Comparison of ENCODE assay signal across 8 mouse cellular contexts in genomic region chr10:42278307-42278850, GRCm38 (mm10). TPM values are rescaled to one million over a fixed set of nuclear protein-coding genes. Genes with fewer than 3 reads are reported as not detected.
A peak's percentile ranks its signal among the peaks of the same experiment; 100 is the strongest.
DNase-seq lines count a peak whose midpoint lies in the region; ATAC-seq and TF ChIP-seq lines count a peak whose summit lies in the region.

No protein-coding gene starts in this region.

- peak overlapping the region; percentile 93 for H3K4me3 ChIP-seq in heart, embryonic 12.5 days
- H3K4me3 ChIP-seq in forebrain, postnatal 0 days (ENCODE audit: low read depth, low read length): peak overlapping the region; percentile 80
- H3K4me3 ChIP-seq in liver, postnatal 0 days (ENCODE audit: low read depth, low read length): peak overlapping the region; percentile 96

- peak overlapping the region; percentile 93 for H3K4me2 ChIP-seq in heart, embryonic 12.5 days
- H3K4me2 ChIP-seq in forebrain, postnatal 0 days (ENCODE audit: low read depth): peak overlapping the region; percentile 98
- peak overlapping the region; percentile 100 for H3K4me2 ChIP-seq in liver, postnatal 0 days (ENCODE audit: low read depth, low read length)

- no peak; the same call in 1 of the 2 replicates for ATAC-seq in heart, embryonic 12.5 days (ENCODE audit: insufficient number of reproducible peaks, low FRiP score)
- no peak for ATAC-seq in forebrain, postnatal 0 days
- ATAC-seq in liver, postnatal 0 days: no peak

- no peaks in the 10 kb centered on the region for H3K36me3 ChIP-seq in heart, embryonic 12.5 days
- no peaks in the 10 kb centered on the region; the same call in 1 of the 2 replicates for H3K36me3 ChIP-seq in forebrain, postnatal 0 days (ENCODE audit: insufficient read depth)
- H3K36me3 ChIP-seq in liver, postnatal 0 days (replicated peaks; ENCODE audit: insufficient read depth, low read length): peaks cover 9% of the 10 kb centered on the region

- TF ChIP-seq CTCF in forebrain, postnatal 0 days (IDR thresholded peaks at IDR 0.05; ENCODE audit: low read depth): no peak
- no peak for TF ChIP-seq CTCF in liver, postnatal 0 days (IDR thresholded peaks at IDR 0.05; ENCODE audit: low read depth)

- DNase-seq in heart, adult 8-10 months (ENCODE audit: low spot score): no peak
- DNase-seq in ES-CJ7 (ENCODE audit: low read depth, low spot score): peak; percentile 57
- DNase-seq in forebrain, postnatal 0 days: no peak
- no peak for DNase-seq in liver, postnatal 0 days
- no peak for DNase-seq in adrenal gland, adult 8-10 months
- no peak for DNase-seq in left cerebral cortex, adult 11 months (ENCODE audit: low spot score)
- no peak for DNase-seq in urinary bladder, postnatal 4 days (ENCODE audit: low spot score in 2 of 2)

- WGBS in heart, embryonic 12.5 days: 2% methylated on average over 38 of the region's 38 CpGs
- 5% methylated on average over 38 of the region's 38 CpGs for WGBS in forebrain, postnatal 0 days
- 3% methylated on average over 38 of the region's 38 CpGs for WGBS in liver, postnatal 0 days (ENCODE audit: insufficient replicate concordance)

- H3K9ac ChIP-seq in heart, embryonic 12.5 days: peak overlapping the region; percentile 80
- H3K9ac ChIP-seq in forebrain, postnatal 0 days: peak overlapping the region; percentile 64
- peak overlapping the region; percentile 62 for H3K9ac ChIP-seq in liver, postnatal 0 days (replicated peaks)

- H3K4me1 ChIP-seq in heart, embryonic 12.5 days (replicated peaks): peaks cover 22% of the 10 kb centered on the region
- H3K4me1 ChIP-seq in forebrain, postnatal 0 days (ENCODE audit: insufficient read depth): peaks cover 16% of the 10 kb centered on the region; the same call in 1 of the 2 replicates
- H3K4me1 ChIP-seq in liver, postnatal 0 days (ENCODE audit: insufficient read depth): peaks cover 14% of the 10 kb centered on the region

- TF ChIP-seq EP300 in liver, postnatal 0 days (IDR thresholded peaks at IDR 0.05; ENCODE audit: low read depth): no peak

- peak overlapping the region; percentile 98 for H3K27ac ChIP-seq in heart, embryonic 12.5 days (ENCODE audit: poor library complexity, severe bottlenecking)
- H3K27ac ChIP-seq in forebrain, postnatal 0 days (ENCODE audit: low read depth, low read length): peak overlapping the region; percentile 93
- peak overlapping the region; percentile 96 for H3K27ac ChIP-seq in liver, postnatal 0 days (ENCODE audit: low read depth)

- 0 out of 2 replicates have a peak, but pooled peaks cover 5% of the 10 kb centered on the region for H3K27me3 ChIP-seq in heart, embryonic 12.5 days (replicated peaks)
- H3K27me3 ChIP-seq in forebrain, postnatal 0 days (ENCODE audit: insufficient read depth, low read length): 0 out of 2 replicates have a peak, but pooled peaks cover 3% of the 10 kb centered on the region
- H3K27me3 ChIP-seq in liver, postnatal 0 days (ENCODE audit: insufficient read depth, low read length): peaks cover 3% of the 10 kb centered on the region; the same call in 1 of the 2 replicates

- H3K9me3 ChIP-seq in heart, embryonic 12.5 days (replicated peaks): no peaks in the 10 kb centered on the region
- no peaks in the 10 kb centered on the region for H3K9me3 ChIP-seq in forebrain, postnatal 0 days (ENCODE audit: low read length)
- H3K9me3 ChIP-seq in liver, postnatal 0 days (ENCODE audit: low read length): no peaks in the 10 kb centered on the region

RNA-seq across cellular contexts. Expression of gene Foxo3, which starts 1.8 kb away (rescaled TPM):
- 4.5 and 5.8 TPM in 2 replicates for polyA plus RNA-seq in heart, embryonic 12.5 days (2016; fragmentation: Nextera tagmentation; extraction: Ambion mirVana)
- 10 to 100 TPM; 67.9 to 93.5 (median 80.4) TPM for total RNA-seq in heart, adult 8-10 months (2022)
- 24.2 and 29.1 TPM in 2 replicates for total RNA-seq in forebrain, postnatal 0 days (2014; rRNA removed)
- 6.4 and 6.5 TPM in 2 replicates for polyA plus RNA-seq in forebrain, postnatal 0 days (2015; fragmentation: Nextera tagmentation; extraction: Ambion mirVana)
- 8.4 and 9.4 TPM in 2 replicates for polyA plus RNA-seq in liver, postnatal 0 days (2015; fragmentation: Nextera tagmentation; extraction: Ambion mirVana)
- 10 to 100 TPM; 57.7 to 70.0 (median 65.4) TPM for total RNA-seq in adrenal gland, adult 8-10 months (2022)
